Mouse (Mus musculus) lung, postnatal 0 days (tissue): Measurements from ENCODE around the gene Ube2i.

Experiments used
- CTCF ChIP-seq: IDR thresholded peaks from 2 replicates; pipeline ENCODE4 v1.5.1; 2016; ENCODE audit warnings: antibody characterized with exemption, mild to moderate bottlenecking
- EP300 ChIP-seq: IDR thresholded peaks from 2 replicates; pipeline ENCODE4 v1.6.1; 2016; ENCODE audit warnings: antibody characterized with exemption, mild to moderate bottlenecking, control low read depth

DNA sequence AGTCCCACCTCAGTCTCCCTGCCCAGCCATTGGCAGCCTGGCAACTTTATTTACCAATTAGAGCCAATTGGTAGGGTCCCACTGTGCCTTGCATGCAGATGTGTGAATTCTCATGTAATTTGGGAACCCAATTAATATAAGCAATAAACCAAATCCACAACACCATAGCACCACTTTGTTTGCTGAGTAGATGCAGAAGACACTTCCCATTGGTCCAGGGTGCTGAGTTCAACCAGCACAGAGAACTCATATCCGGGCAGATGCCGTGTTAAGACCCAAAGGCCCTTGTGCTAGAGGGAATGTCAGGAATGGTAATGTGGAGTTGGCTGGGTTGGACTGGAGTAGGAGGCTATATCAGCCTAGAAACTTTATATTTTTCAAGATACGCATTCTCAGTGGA, 1.4 kb upstream of the Ube2i start:
- TF ChIP-seq CTCF (no peak), EP300 (no peak)
